Comparison of ENCODE assay signal across 14 mouse cellular contexts in the genomic region with DNA sequence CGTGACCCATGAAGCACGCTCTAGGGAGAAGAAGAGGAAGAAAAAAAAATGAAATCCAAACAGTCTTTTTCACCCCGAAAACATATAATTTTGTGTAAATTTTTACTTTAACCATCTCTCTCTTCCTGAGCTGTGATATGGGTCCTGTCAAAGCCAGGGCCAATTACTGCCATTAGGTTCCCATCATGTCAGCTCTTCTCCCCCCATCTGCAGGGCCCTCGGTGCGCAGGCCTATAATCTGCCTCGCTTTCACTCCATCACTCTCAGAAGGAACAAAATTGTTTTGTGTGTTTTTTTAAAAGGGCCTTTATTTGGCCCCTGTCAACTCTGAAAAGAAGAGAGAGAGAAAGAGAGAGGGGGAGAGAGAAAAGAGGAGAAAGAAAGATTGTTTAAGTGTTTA.
DNase-seq lines count a peak whose midpoint lies in the region; ATAC-seq and TF ChIP-seq lines count a peak whose summit lies in the region.
"Had no signal": no experiment of that assay in that cellular context is flagged by ENCODE, and none has a peak within 500 bp of the region (broad histone marks: within the 10 kb centered on the region; RNA-seq: fewer than 3 reads in every experiment).

No protein-coding gene starts in this region.

- H3K36me3 ChIP-seq in hindbrain, embryonic 10.5 days, result no peaks in the 10 kb centered on the region
- H3K36me3 ChIP-seq in hindbrain, embryonic 14.5 days (replicated peaks; ENCODE audit: control insufficient read depth, insufficient read depth), result no peaks in the 10 kb centered on the region
- H3K36me3 ChIP-seq in forebrain, embryonic 16.5 days (ENCODE audit: control insufficient read depth, insufficient read depth), result no peaks in the 10 kb centered on the region
- no peaks in the 10 kb centered on the region for H3K36me3 ChIP-seq in limb, embryonic 12.5 days
- no peaks in the 10 kb centered on the region for H3K36me3 ChIP-seq in kidney, adult 2 months (ENCODE audit: control insufficient read depth, insufficient read depth, low read length)
- H3K36me3 ChIP-seq: embryonic facial prominence, embryonic 10.5 days; heart, embryonic 15.5 days; hindbrain, embryonic 15.5 days had no signal

- DNase-seq in hindbrain, embryonic 10.5 days (ENCODE audit: low spot score), result no peak
- DNase-seq in hindbrain, embryonic 14.5 days (ENCODE audit: low spot score), result no peak
- DNase-seq in brain, embryonic 14.5 days (ENCODE audit: low read depth), result peak; percentile 81
- no peak for DNase-seq in spleen, adult 12 weeks (ENCODE audit: low spot score)
- no peak for DNase-seq in kidney, adult 2 months
- DNase-seq: adrenal gland, adult 2 months; adrenal gland, postnatal 25 days; gastrocnemius, postnatal 14 days had no signal

- 69% methylated on average over 6 of the region's 6 CpGs for WGBS in hindbrain, embryonic 10.5 days
- 77% methylated on average over 6 of the region's 6 CpGs for WGBS in hindbrain, embryonic 14.5 days
- WGBS in forebrain, embryonic 16.5 days, result 50% methylated on average over 6 of the region's 6 CpGs
- 68% methylated on average over 6 of the region's 6 CpGs for WGBS in limb, embryonic 12.5 days
- WGBS in kidney, adult 2 months, result 94% methylated on average over 6 of the region's 6 CpGs

- no peak for TF ChIP-seq POLR2A in brain, embryonic 14.5 days (IDR thresholded peaks at IDR 0.05; ENCODE audit: borderline replicate concordance, extremely low read depth, insufficient read depth, insufficient read length, poor library complexity, severe bottlenecking)
- TF ChIP-seq POLR2A in kidney, adult 2 months (IDR thresholded peaks at IDR 0.05; ENCODE audit: low read depth, low read length), result no peak

- ATAC-seq in hindbrain, embryonic 14.5 days (ENCODE audit: low FRiP score), result no peak
- peak; percentile 81 for ATAC-seq in forebrain, embryonic 16.5 days
- ATAC-seq in limb, embryonic 12.5 days (ENCODE audit: insufficient number of reproducible peaks, insufficient read depth, low FRiP score, low TSS enrichment, low read depth), result no peak

- no peak for TF ChIP-seq CTCF in brain, embryonic 14.5 days (IDR thresholded peaks at IDR 0.05; ENCODE audit: borderline replicate concordance, extremely low read depth, insufficient read depth, insufficient read length)
- no peak for TF ChIP-seq CTCF in kidney, adult 2 months (conservative IDR thresholded peaks at IDR 0.05; ENCODE audit: insufficient read depth, insufficient read length, low read depth, low read length)

- H3K9me3 ChIP-seq in hindbrain, embryonic 10.5 days, result no peaks in the 10 kb centered on the region
- H3K9me3 ChIP-seq in hindbrain, embryonic 14.5 days (ENCODE audit: control insufficient read depth, low read length), result no peaks in the 10 kb centered on the region
- no peaks in the 10 kb centered on the region for H3K9me3 ChIP-seq in forebrain, embryonic 16.5 days (ENCODE audit: control insufficient read depth, low read length)
- no peaks in the 10 kb centered on the region for H3K9me3 ChIP-seq in limb, embryonic 12.5 days
- H3K9me3 ChIP-seq: embryonic facial prominence, embryonic 10.5 days; heart, embryonic 15.5 days; hindbrain, embryonic 15.5 days had no signal

- peaks cover 100% of the 10 kb centered on the region for H3K27me3 ChIP-seq in hindbrain, embryonic 10.5 days (ENCODE audit: insufficient read depth, poor library complexity, severe bottlenecking)
- H3K27me3 ChIP-seq in hindbrain, embryonic 14.5 days (ENCODE audit: control insufficient read depth, insufficient read depth, low read length), result peaks cover 100% of the 10 kb centered on the region
- no peaks in the 10 kb centered on the region; the same call in 1 of the 2 replicates for H3K27me3 ChIP-seq in forebrain, embryonic 16.5 days (replicated peaks; ENCODE audit: control insufficient read depth, insufficient read depth, low read length)
- H3K27me3 ChIP-seq in limb, embryonic 12.5 days, result no peaks in the 10 kb centered on the region
- H3K27me3 ChIP-seq in kidney, adult 2 months (replicated peaks; ENCODE audit: control insufficient read depth, insufficient read depth, low read length), result no peaks in the 10 kb centered on the region

- no peak overlapping the region for H3K4me3 ChIP-seq in hindbrain, embryonic 10.5 days
- no peak overlapping the region for H3K4me3 ChIP-seq in hindbrain, embryonic 14.5 days (replicated peaks; ENCODE audit: low read length)
- H3K4me3 ChIP-seq in forebrain, embryonic 16.5 days (replicated peaks; ENCODE audit: low read length), result no peak overlapping the region
- no peak overlapping the region for H3K4me3 ChIP-seq in limb, embryonic 12.5 days (replicated peaks)
- no peak overlapping the region for H3K4me3 ChIP-seq in kidney, adult 2 months (ENCODE audit: insufficient read depth, low read depth, low read length)
- H3K4me3 ChIP-seq: embryonic facial prominence, embryonic 10.5 days; heart, adult 2 months; heart, embryonic 15.5 days; hindbrain, embryonic 15.5 days had no signal

- no peak overlapping the region for H3K4me2 ChIP-seq in hindbrain, embryonic 14.5 days (replicated peaks)
- H3K4me2 ChIP-seq in forebrain, embryonic 16.5 days (ENCODE audit: low read length), result no peak overlapping the region
- no peak overlapping the region for H3K4me2 ChIP-seq in limb, embryonic 12.5 days
- H3K4me2 ChIP-seq: hindbrain, embryonic 15.5 days had no signal

- H3K27ac ChIP-seq in hindbrain, embryonic 10.5 days, result peak overlapping the region; percentile 63; the same call in 1 of the 2 replicates
- H3K27ac ChIP-seq in hindbrain, embryonic 14.5 days, result no peak overlapping the region
- no peak overlapping the region for H3K27ac ChIP-seq in forebrain, embryonic 16.5 days (ENCODE audit: low read length)
- peak overlapping the region; percentile 80; the same call in 1 of the 2 replicates for H3K27ac ChIP-seq in limb, embryonic 12.5 days
- no peak overlapping the region for H3K27ac ChIP-seq in kidney, adult 2 months (ENCODE audit: insufficient read depth, low read depth, low read length)
- H3K27ac ChIP-seq: heart, adult 2 months; heart, embryonic 15.5 days; hindbrain, embryonic 15.5 days had no signal

- H3K9ac ChIP-seq in hindbrain, embryonic 14.5 days, result no peak overlapping the region
- H3K9ac ChIP-seq in forebrain, embryonic 16.5 days (replicated peaks; ENCODE audit: low read depth, low read length), result no peak overlapping the region
- no peak overlapping the region for H3K9ac ChIP-seq in limb, embryonic 12.5 days (replicated peaks)
- H3K9ac ChIP-seq: heart, embryonic 15.5 days; hindbrain, embryonic 15.5 days had no signal

- peaks cover 48% of the 10 kb centered on the region for H3K4me1 ChIP-seq in hindbrain, embryonic 10.5 days (replicated peaks)
- H3K4me1 ChIP-seq in hindbrain, embryonic 14.5 days (replicated peaks; ENCODE audit: control insufficient read depth, insufficient read depth, low read length), result peaks cover 6% of the 10 kb centered on the region; the same call in 1 of the 2 replicates
- H3K4me1 ChIP-seq in forebrain, embryonic 16.5 days (replicated peaks; ENCODE audit: control insufficient read depth, insufficient read depth, low read length), result peaks cover 30% of the 10 kb centered on the region
- peaks cover 56% of the 10 kb centered on the region for H3K4me1 ChIP-seq in limb, embryonic 12.5 days (replicated peaks)
- H3K4me1 ChIP-seq in kidney, adult 2 months (ENCODE audit: control insufficient read depth, insufficient read depth, low read length), result no peaks in the 10 kb centered on the region

Comparison
In these comparisons a context has a peak if more than half of its experiments do, and no peak if none do; other contexts are left out.
1. H3K27ac ChIP-seq: peak in hindbrain, embryonic 10.5 days (single experiment) and limb, embryonic 12.5 days (single experiment); none in hindbrain, embryonic 14.5 days (single experiment), forebrain, embryonic 16.5 days (single experiment) and kidney, adult 2 months (single experiment).